Mouse (Mus musculus) lung, adult 2 months (tissue): ENCODE results near the gene C1qtnf2.

Experiments used
- CTCF ChIP-seq: fragments of 200-500 bp; IDR thresholded peaks from 2 replicates; pipeline ENCODE4 v1.5.1; 2011; ENCODE audit warnings: mild to moderate bottlenecking, low read length, control low read depth; ENCODE audit not compliant: insufficient read depth
- POLR2A ChIP-seq: fragments of 200-500 bp; IDR thresholded peaks from 2 replicates; pipeline ENCODE4 v1.6.1; 2011; ENCODE audit warnings: low read depth, mild to moderate bottlenecking, control low read depth, low read length, borderline replicate concordance; ENCODE audit errors: extremely low read depth

- TF ChIP-seq POLR2A = no peak
- TF ChIP-seq CTCF = 0 out of 2 replicates have a peak, but pooled peaks have one; percentile 18
Observed at GRCm38 (mm10) chr11:43531619-43532018, 57.5 kb downstream of the C1qtnf2 start.
